Mouse (Mus musculus) ovary, postnatal 36 days (tissue): ENCODE results near the gene Pwwp2b.

Experiments
- DNase-seq: peaks from one replicate; pipeline ENCODE4 v3.0.0; 2022; ENCODE audit warnings: low spot score, mixed read lengths

Gene Pwwp2b

DNA sequence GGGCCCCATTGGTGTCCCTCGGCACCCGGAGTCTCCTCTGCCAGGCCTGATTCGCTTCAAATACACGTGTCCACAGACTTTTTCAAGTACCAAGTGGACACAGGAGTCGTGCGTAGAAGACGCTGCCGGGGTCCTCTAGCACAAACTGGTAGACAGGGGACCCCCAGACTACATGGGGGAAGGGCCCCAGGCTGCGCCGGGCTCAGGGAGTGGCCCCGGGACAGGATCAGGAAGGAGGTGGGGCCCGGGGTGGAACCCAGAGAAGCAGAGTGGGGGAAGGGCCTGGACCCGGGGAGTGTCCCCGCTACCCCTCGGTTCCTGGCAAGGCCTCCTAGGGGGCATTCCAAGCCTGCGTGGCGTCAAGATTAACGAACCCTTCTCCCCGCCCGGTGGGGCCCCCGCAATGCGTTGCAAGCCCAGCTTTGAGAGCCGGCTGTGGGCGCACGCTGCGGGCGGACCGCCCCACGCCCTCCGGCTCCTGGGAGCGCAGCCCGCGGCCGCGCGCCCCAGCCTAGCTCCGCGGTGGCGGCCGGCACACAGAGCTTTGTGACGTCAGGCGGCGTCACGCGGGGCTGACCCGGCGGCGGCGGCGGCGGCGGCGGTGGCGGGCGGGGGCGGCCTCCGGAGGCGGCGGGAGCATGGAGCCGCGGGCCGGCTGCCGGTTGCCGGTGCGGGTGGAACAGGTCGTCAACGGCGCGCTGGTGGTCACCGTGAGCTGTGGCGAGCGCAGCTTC, at the start of gene Pwwp2b:
Gene Pwwp2b, plus strand, starts transcription at position 602 of the 734 bp plus-strand sequence.
- DNase-seq = peak; percentile 84

DNA sequence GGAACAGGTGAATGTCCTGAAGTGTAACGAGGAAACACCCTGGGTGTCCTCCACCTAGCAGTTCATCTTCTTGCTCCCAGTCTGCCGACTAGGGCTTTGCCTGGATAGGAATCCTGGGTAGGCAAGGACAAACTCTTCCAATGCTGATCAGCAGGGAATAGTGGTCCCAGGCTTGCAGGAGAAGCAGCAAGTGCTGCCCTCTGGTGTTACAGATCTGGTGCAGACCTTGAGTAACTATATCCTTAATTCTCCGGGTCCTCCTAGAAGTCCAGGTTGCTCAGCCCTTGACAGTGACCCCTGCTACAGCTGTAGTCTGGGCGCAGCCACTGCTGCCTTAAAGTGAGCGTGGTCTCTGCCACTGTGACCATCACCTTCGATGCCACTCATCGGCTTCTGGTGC, 48.2 kb upstream of the Pwwp2b start:
- DNase-seq = peak; percentile 49

DNA sequence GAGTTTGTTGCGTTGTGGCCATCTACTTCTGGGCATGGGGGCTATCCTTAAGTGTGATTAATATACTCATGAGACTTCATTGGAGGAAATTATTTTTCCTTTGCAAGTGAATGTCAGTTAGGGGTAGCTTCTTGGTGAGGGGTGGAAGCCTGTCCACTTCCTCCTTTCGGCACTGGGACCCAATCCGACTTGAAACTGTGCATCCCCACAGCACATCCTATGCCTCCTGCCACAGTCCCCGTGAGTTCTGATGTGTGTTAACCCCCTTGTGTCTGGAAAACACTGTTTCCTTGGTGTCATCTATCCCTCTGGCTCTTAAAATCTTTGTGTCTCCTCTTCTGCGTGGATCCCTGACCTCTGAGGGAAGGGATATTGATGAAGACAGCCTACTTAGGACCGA, 47.1 kb upstream of the Pwwp2b start:
- DNase-seq = no peak

DNA sequence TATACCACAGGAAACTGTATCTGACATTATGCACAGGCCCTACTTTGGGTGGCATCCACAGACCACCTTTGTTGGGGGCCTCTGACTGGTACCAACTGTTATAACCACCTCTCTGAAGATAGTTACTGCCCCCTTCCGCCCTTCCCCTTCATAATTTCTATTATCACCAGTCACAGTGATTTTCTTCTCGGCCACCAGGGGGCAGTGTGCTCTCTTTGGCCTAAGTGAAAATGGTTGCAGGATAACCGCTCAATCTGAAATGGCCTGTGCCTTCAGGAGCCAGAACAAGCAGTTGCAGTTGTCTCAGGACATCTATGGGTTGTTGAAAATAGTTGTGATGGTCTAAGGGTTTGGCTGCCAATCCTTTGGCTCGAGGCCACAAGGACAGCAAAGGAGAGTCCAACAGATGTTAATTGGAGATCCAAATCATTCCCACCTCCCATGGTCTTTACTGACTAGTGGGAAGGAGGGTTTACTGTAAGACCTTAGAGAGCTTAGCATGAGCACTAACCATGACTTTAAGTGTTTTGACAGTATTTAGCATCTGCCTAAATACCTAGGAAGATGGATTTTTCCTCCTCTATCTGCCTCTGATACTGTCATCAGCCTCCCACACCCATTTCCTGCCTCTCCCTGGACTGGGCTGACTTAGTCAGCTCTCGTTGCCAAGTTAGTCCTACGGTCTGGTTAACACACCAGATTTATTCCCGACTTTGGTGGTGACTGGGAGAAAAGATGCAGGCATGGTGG, 40.1 kb upstream of the Pwwp2b start:
- DNase-seq = peak; percentile 41

DNA sequence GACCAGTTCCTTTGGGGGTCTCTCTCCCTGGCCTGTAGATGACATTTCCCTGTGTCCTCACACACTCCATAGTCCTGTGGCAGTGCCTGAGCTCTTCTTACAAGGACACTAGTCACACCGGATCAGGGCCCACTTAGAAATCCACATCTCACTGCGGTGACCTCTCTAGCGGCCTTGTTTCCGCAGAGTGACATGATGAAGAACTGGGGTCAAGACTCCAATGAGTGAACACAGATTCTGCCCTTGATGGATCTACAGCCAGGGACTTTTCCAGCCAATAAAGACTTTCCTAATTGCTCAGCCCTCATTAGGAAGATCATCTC, 39.5 kb upstream of the Pwwp2b start:
- DNase-seq = no peak

DNA sequence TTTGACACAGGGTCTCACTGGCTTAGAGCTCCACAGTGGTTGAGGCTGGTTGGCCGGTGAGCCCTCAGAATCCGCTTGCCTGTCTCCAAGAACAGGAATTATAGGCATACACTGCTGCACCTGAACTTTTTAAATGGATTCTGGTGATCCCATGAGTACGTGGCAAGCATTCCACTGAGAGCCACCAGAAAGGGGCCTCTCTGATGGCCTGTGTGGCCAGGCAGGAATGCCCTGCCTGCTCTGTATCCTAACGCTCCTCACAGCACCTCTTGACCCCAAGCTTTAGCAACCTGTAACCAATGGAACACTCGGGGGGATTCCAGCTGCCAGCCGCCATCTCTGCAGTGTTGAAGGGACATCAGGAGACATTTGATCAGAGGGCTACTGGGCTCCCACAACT, 36.5 kb upstream of the Pwwp2b start:
- no peak for DNase-seq

DNA sequence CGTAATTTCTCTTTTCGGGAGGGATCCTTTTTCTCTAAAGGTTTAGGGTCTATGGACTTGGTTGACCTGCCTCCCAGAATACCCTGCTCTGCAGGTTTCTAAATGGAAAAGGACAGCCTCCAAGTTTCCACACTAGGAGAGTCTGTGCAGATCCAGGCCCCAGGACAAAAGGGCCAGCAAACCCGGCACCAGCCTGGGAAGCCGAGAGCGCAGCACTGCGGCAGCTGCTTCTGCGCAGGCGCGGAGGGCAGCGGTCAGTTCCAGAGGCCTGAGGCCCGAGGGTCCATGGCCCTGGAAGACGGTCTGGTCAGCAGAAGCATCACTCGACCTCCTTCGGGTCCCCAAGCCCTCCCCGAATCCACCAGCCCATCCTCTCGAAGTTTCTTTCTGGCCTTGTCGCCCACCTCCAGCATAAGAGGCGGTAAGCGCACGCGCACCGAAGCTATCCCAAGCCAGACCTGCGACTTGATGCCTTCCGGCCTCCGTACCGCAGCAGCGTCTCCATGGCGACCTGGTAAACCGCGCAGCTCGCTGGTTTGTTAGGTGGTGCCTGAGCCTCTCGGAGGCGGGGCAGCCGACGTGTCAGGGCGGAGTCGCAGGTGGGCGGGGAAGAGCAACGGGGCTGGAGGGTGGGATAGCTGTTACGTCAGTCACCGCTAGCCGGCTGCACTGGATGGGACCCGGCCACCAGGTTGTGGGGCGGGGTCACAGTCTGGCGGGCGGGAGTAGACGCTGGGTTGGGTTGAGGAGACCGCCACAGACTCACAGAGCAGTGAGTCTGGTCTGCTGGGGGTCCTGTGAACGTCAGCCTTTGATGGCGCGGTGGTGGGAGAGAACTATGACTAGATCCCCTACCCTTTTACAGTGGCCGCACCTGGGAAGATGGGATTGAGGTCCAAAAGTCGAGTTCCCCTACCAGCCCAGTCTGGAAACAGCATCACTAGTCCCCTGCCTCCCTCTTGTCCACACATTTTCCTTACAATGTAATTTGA, 35.2 kb upstream of the Pwwp2b start, which contains the start of the genes Lrrc27 and Stk32c:
Gene Lrrc27, plus strand, starts transcription at position 235 of the 992 bp plus-strand sequence.
Gene Stk32c, minus strand, starts transcription at position 554 of the 992 bp plus-strand sequence.
- peak; percentile 98 for DNase-seq

DNA sequence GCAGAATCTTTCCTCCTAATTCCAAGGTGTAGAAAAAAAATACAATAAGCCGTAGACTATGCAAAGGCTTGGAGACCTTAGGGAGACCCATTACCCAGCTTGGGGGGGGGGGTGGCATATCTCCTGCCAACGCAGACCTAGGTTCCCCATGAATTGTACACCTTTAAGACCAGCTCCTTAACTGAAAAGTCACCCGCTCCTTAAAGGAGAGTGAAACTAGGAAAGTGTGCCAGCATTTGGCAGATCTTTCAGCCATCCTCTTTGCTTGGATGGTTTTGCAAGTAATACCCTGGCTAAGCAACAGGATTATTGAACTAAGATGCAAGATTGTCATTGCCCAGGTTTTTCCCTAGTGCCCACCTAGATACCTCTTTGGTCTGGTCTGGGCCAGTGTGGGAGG, 34.5 kb upstream of the Pwwp2b start:
- DNase-seq = no peak

DNA sequence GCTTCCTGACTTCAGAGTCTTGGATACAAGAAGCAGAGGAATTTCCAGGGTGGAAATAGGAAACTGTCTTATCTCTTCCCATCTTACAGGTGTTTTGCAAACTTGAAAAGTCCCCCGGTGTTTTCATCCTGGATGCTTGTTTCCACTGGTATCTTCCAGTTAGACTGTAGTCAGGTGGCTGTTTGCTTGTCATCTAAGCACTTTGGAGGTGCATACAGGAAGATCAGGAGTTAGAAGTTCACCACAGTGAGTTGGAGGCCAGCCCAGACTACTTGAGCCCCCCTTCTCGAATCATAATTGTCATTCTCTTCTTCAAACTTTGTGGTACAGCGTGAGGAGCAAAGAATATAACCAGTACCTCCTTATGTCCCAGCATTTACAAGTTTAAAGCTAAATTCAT, 34.1 kb upstream of the Pwwp2b start:
- DNase-seq = no peak

DNA sequence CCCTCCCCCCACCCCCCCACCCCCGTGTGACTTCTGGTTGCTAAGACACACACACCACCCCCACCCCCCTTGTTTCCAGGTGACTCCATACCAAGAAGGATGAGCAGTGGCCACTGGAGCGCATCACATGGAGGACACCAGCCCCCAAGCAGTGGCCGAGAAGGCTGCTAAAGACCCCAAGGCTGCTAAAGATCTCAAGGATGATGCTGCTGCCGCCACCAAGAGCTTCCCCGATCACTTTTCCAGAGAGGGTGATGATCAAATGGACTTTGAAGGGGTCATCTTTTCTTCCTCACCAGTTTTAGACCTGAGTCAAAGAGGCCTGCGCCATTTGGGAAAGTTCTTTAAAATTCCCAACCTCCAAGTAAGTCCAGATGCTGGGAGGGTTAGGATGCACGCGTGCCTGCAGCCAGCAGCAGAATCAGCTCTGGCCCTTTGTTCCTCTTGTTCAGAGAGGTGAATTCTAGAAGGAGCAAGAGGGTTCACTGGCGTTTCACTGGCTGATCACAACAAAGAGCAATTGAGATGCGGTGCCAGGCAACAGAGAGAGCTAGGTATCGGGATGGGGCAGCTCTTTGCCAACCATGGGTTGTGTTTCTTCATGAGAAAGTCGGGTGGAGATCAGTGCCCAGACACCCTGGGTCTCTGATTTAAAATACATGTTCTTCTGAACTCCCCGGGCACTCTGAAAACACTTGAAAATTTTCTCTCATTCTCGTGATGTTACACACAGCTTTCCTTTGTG, 33.5 kb upstream of the Pwwp2b start:
- no peak for DNase-seq

DNA sequence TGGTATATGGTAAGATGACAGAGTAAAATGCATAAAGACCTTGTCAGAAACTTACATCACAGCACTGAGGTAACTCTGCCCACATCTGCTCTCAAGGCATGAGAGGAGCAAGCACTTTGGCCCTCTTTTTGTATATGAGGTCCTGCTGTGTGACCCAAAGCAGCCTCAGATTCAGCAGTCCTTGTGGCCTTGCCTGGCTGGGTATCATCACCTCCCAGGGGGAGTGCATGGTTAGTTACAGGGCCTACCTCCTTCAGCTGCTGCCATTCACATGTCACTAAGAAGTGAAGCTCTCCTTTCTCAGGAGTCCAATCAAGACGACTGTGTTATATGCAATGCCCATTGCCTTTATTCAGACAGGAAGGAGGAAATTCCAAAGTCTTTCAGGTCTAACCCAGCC, 32.8 kb upstream of the Pwwp2b start:
- DNase-seq = no peak

DNA sequence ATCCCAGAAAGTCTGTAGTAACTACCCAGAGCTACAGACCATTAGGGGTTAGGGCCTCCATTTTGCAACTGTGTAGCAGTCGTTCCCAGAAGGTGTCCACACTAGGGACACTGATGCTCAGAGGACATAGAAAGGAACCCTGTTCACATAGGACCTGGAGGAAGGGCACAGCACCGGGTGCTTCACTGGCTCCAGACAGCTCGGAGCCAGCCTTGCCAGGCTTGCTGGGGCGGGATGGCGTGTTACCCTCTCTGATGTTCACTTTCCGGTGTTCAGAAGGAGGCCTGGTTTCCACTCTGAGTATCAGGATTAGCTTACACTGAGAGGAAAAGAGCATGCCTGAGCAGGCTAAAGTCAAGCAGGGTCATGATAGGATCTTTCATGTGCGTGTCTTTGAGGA, 32.3 kb upstream of the Pwwp2b start:
- no peak for DNase-seq

DNA sequence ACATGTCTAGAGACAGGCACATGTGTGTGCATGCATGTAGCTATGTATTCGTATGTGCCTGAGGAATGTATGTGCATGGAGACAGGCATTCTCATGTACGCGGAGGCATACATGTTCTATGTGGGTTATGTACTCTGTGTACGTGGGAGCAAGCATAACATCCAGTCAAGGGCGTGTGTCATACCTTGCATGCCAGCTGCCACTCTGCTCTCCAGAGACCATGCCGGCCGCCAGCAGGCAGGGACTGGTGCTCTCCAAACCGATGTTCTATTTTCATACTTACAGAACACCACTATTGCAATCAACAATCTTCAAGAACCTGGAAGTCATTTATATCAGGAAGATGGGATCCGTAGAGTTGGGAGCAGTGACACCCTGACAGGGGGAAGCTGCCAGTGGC, 31.8 kb upstream of the Pwwp2b start:
- no peak for DNase-seq

DNA sequence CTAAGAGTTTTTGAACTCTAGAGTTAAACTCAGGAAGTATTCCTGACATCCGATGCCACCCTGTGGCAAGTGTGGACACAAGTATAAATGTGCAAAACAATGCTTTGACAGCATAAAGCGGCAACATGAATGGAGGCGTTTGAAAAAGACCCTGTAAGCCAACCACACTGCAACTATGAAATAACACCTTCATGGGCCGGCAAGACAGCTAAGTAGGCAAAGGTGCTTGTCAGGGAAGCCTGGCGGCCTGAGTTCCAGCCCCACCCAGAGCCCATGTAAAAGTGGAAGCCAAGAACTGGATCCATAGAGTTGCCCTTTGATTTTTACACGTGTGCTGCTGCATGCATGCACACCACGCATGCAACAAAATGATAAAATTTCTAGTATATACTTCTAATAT, 31.2 kb upstream of the Pwwp2b start:
- DNase-seq = no peak

DNA sequence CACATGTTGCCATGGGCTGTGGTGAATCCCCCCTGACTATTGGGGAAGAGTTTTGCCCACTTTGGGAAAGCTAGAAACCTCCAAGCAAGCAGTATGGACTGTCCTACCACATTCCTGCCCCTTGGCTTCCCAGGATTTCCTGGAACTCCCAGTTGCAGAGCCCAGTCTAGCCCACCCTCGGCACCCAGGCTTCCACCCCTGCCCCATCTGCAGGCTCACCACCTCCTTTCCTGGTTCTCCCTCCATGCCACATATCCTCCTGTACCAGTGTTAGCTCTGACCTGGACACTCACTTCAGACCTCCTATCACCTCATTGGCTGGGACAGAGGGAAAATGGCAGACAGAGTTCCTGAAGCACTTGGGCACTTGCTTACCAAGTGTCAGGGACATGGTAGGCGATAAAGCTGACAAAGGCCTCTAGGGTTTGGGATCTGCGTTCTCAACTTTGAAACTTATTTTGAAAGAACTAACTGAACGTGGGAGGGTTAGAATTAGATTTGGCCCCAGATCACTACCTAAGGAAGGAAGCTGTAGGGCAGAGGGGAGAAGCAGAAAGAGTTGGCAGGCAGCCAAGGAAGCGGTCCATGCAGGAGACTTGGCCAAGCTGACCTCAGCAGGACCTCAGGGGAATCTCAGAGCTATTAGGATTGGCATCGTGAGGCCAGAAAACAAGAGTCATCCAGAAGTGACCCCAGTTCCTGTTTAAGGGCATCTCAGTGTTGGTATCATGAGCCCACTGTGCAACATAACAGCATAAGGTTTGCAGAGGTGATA, 29.5 kb upstream of the Pwwp2b start:
- DNase-seq = peak; percentile 42

DNA sequence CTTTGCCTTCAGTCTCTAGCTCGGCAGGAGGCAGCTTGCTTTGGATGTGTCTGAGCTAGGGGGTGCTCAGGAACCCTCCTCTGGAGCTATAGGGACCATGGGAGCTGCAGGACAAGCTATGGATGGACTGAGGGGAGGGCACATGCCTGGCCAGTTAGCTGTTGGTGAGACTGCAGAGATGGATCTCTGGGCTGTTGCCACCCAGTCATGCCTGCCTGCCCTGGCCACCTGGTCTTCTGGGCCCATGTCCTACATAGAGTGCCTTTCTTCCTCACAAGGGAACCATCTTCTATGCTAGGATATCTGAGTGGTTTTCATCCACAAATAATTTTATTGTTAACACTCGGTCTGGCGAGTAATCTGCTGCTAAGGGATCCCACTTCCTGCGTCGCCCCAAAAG, 28.8 kb upstream of the Pwwp2b start:
- DNase-seq = peak; percentile 3

DNA sequence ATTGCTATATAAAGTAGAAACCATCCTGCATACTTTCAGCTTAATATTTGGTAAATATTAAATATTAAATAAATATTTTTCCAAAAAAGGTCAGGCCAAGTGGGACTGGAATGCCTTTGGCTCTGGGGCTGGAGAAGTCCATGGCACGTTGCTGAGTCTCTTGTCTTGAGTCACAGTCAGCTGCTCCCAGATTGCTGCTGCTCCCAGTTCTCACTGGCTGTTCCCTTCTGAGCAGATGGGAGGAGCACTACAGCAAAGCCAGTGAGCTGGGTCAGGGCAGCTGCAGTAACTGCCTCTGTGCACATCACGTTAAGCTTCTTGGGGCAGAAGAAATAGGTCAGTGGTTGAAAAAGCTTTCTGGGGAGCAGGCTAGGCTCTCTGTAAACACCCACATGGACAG, 28.0 kb upstream of the Pwwp2b start:
- DNase-seq = peak; percentile 26

DNA sequence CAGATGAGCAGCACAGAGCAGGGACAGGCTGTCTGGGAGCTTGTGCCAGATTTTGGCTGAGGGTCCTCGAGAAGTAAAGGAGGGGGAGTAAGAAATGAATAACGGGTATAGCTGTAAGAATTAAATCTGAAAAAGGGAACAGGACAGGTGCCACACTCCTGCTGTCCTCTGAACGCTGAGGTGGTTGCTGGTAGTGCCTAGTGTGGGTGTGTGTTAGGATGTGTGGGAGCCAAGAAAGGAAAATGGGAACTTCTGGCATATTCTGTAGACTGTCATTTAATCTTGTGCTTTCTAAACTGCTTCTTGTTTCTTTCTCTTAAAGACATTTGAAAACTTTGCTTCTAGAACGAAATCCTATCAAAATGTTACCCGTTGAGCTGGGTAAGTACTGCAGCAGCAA, 27.2 kb upstream of the Pwwp2b start:
- no peak for DNase-seq

DNA sequence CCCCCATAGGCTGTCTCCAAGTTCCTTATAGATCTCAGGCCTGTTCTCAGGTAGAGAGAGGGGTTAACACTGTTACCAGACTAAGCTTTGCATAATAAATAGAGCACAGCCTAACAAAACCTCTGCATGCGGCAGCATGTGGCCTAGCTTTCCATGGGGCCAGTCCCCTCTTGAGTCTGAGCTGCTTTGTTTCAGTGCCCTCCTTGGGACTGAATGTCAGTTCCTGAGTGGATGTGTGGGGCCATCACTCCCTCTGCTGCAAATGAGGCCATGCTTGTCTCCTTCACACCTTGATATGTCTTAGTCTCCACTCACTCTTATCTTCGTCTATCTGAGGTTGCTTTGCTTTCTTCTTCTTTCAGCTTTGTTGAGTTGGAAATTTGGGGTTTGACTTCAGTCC, 26.4 kb upstream of the Pwwp2b start:
- no peak for DNase-seq

DNA sequence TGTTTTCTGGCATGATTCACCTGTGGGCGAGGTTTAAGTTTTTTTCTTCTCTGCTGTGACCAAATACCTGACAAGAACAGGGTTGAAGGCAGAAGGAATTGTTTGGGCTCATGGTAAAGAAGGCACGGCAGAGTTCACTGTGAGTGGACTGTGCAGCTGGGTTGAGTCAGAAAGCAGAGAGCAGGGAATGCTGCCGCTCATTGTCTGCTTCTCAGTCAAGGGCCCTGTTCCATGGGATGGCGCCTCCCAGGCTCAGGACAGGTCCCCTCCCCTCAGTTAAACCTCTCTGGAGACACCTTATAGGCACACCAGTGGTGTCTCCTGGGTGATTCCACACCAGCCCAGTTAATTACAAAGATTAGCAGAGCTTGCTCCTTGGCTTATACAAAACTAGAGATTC, 25.9 kb upstream of the Pwwp2b start:
- no peak for DNase-seq

DNA sequence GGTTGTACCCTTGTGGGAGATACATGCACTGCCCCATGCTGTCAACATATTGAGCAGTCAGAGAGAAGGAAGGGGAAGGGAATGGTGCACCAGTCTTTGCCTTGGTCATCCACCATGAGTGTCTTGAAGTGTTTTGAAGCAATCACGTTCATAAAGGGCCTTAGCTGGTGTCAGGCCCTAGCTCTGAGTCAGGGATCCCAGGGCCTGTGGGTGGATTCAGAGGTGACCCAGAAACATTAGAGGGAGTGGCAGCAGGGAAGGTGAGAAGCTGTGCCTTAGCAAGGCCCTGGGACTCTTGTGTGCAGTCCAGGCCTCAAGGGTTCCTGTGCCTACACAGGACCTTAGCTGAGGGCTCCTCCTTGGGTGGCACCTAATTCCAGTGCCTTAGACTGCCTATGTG, 24.2 kb upstream of the Pwwp2b start:
- DNase-seq = peak; percentile 1
